Mouse (Mus musculus) cerebellum, postnatal 14 days (tissue): ENCODE results near the gene Dydc2.

Source experiments
- DNase-seq, 2 experiments: peaks; one replicate each; pipeline ENCODE4 v3.0.0; 2021; ENCODE audit warnings: mixed read lengths in 2 of 2

The Dydc2 gene

DNA sequence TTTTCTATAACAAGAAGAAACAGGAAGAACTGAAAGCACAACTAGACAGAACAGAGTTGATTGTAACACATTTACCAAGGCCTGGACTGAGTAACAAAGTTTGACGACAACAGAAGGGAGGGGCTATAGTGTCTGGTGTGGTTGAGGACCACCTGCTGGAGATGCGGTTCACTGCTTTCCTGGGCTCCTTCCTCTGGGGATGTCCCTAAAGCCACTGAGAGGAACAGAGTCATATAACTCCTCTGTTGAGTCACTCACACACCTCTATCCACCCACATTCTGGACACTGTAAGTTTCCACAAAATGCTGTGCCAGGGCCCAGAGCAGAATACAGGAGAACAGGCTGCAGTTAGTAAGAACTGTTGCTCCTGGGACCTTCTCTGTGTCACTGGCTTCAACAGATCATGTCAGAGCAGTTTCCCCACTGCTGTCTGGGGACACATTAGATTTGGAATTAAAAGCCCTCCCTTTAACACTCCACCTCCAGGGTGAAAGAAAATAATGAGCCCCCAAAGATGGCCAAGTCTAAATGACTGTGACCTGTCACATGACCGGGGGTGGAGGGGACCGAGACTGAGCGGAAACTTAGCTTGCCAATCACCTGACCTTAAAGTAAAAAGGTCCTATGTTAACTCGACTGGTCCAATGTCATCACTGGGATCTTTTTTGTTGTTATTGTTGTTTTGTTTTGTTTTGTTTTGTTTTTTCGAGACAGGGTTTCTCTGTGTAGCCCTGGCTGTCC lies 68.9 kb downstream of the Dydc2 start:
- DNase-seq = no peak
